Mouse (Mus musculus) cerebellum, postnatal 36 days (tissue): Measurements from ENCODE around the gene Slc25a43.
A peak's percentile ranks its signal among the peaks of the same experiment; 100 is the strongest.

Experiments used
- DNase-seq, 2 experiments: peaks; one replicate each; pipeline ENCODE4 v3.0.0; 2021 to 2022; ENCODE audit warnings: mixed read lengths in 2 of 2

Slc25a43 gene

GRCm38 (mm10) chrX:36743503-36744101 lies at the start of gene Slc25a43:
Gene Slc25a43, plus strand, starts transcription at chrX:36743659.
- peak; percentile 7 for DNase-seq

GRCm38 (mm10) chrX:36740124-36740951 lies 3.1 kb upstream of the Slc25a43 start:
- no peak for DNase-seq

GRCm38 (mm10) chrX:36741278-36741677 lies 2.2 kb upstream of the Slc25a43 start:
- no peak for DNase-seq

GRCm38 (mm10) chrX:36742744-36743143 lies 715 bp upstream of the Slc25a43 start:
- DNase-seq = no peak

- DNase-seq = no peak
These were observed 1.3 kb downstream of the Slc25a43 start for GRCm38 (mm10) chrX:36744735-36745134.

GRCm38 (mm10) chrX:36745333-36745732 lies 1.9 kb downstream of the Slc25a43 start:
- DNase-seq = no peak

GRCm38 (mm10) chrX:36746789-36747188 lies 3.3 kb downstream of the Slc25a43 start:
- DNase-seq = no peak

- no peak for DNase-seq
These were observed 5.1 kb downstream of the Slc25a43 start for GRCm38 (mm10) chrX:36748573-36748972.

GRCm38 (mm10) chrX:36749281-36749785 lies 5.9 kb downstream of the Slc25a43 start:
- DNase-seq = no peak

GRCm38 (mm10) chrX:36750591-36750990 lies 7.1 kb downstream of the Slc25a43 start:
- no peak for DNase-seq

GRCm38 (mm10) chrX:36752586-36752985 lies 9.1 kb downstream of the Slc25a43 start:
- DNase-seq = no peak

GRCm38 (mm10) chrX:36757796-36758472 lies 14.5 kb downstream of the Slc25a43 start:
- no peak for DNase-seq

GRCm38 (mm10) chrX:36758566-36758965 lies 15.1 kb downstream of the Slc25a43 start:
- DNase-seq = no peak

GRCm38 (mm10) chrX:36760946-36761635 lies 17.6 kb downstream of the Slc25a43 start:
- DNase-seq = peak; percentile 7 to 62

- DNase-seq = no peak
These were observed 18.8 kb downstream of the Slc25a43 start for GRCm38 (mm10) chrX:36762289-36762688.

- DNase-seq = no peak
These were observed 19.4 kb downstream of the Slc25a43 start for GRCm38 (mm10) chrX:36762894-36763293.

- DNase-seq = no peak
These were observed 20.0 kb downstream of the Slc25a43 start for GRCm38 (mm10) chrX:36763298-36763933.

GRCm38 (mm10) chrX:36763934-36764317 lies 20.5 kb downstream of the Slc25a43 start:
- DNase-seq = no peak

- DNase-seq = no peak
These were observed 23.9 kb downstream of the Slc25a43 start for GRCm38 (mm10) chrX:36767386-36767785.

- DNase-seq = no peak
These were observed 29.1 kb downstream of the Slc25a43 start for GRCm38 (mm10) chrX:36772591-36772990.

- no peak for DNase-seq
These were observed 32.1 kb downstream of the Slc25a43 start for GRCm38 (mm10) chrX:36775520-36775919.

- DNase-seq = no peak
These were observed 34.2 kb downstream of the Slc25a43 start for GRCm38 (mm10) chrX:36777694-36778093.
